Comparison of ENCODE assay signal across 8 mouse cellular contexts in genomic region chr4:144896321-144896720, GRCm38 (mm10). TPM values are rescaled to one million over a fixed set of nuclear protein-coding genes. Genes with fewer than 3 reads are reported as not detected.
DNase-seq lines count a peak whose midpoint lies in the region; ATAC-seq and TF ChIP-seq lines count a peak whose summit lies in the region.

No protein-coding gene starts in this region.

- H3K4me3 ChIP-seq in megakaryocyte, embryonic 14.5 days (replicated peaks) = peak overlapping the region; percentile 92
- no peak overlapping the region for H3K4me3 ChIP-seq in hindbrain, postnatal 0 days (ENCODE audit: low read length)
- 0 out of 2 replicates have a peak overlapping the region, but pooled peaks have one; percentile 20 for H3K4me3 ChIP-seq in liver, embryonic 11.5 days (ENCODE audit: low read depth, low read length)
- no peak overlapping the region for H3K4me3 ChIP-seq in forebrain, embryonic 12.5 days (replicated peaks)

- 54% methylated on average over 3 of the region's 3 CpGs for WGBS in hindbrain, postnatal 0 days
- 64% methylated on average over 3 of the region's 3 CpGs for WGBS in liver, embryonic 11.5 days
- 57% methylated on average over 3 of the region's 3 CpGs for WGBS in forebrain, embryonic 12.5 days

- peak; percentile 34 for DNase-seq in embryo, embryonic 10 days (ENCODE audit: low spot score)
- DNase-seq in hindbrain, postnatal 0 days (ENCODE audit: low spot score) = peak; percentile 38
- DNase-seq in liver, embryonic 11.5 days (ENCODE audit: low spot score) = no peak
- peak; percentile 42 for DNase-seq in ovary, postnatal 14 days (ENCODE audit: low spot score)
- no peak for DNase-seq in right cerebral cortex, postnatal 14 days

- no peak overlapping the region for H3K9ac ChIP-seq in hindbrain, postnatal 0 days (replicated peaks; ENCODE audit: low read length)
- no peak overlapping the region for H3K9ac ChIP-seq in liver, embryonic 11.5 days (ENCODE audit: low read depth, low read length)
- H3K9ac ChIP-seq in forebrain, embryonic 12.5 days = no peak overlapping the region

- H3K4me1 ChIP-seq in megakaryocyte, embryonic 14.5 days = peaks cover 61% of the 10 kb centered on the region
- 0 out of 2 replicates have a peak, but pooled peaks cover 9% of the 10 kb centered on the region for H3K4me1 ChIP-seq in hindbrain, postnatal 0 days (ENCODE audit: insufficient read depth, low read length)
- H3K4me1 ChIP-seq in liver, embryonic 11.5 days (replicated peaks; ENCODE audit: control insufficient read depth, insufficient read depth, low read length) = peaks cover 41% of the 10 kb centered on the region
- peaks cover 25% of the 10 kb centered on the region for H3K4me1 ChIP-seq in forebrain, embryonic 12.5 days

- ATAC-seq in megakaryocyte, adult 5-6 weeks (ENCODE audit: poor library complexity, severe bottlenecking) = no peak
- no peak for ATAC-seq in hindbrain, postnatal 0 days
- ATAC-seq in liver, embryonic 11.5 days (replicated peaks; ENCODE audit: low FRiP score) = no peak
- no peak for ATAC-seq in forebrain, embryonic 12.5 days (ENCODE audit: low FRiP score)

- H3K9me3 ChIP-seq in megakaryocyte, embryonic 14.5 days = no peaks in the 10 kb centered on the region
- no peaks in the 10 kb centered on the region for H3K9me3 ChIP-seq in hindbrain, postnatal 0 days (ENCODE audit: low read length)
- no peaks in the 10 kb centered on the region for H3K9me3 ChIP-seq in liver, embryonic 11.5 days (ENCODE audit: control insufficient read depth, low read length)
- no peaks in the 10 kb centered on the region for H3K9me3 ChIP-seq in forebrain, embryonic 12.5 days

- peak; percentile 48; the same call in 1 of the 2 replicates for TF ChIP-seq CTCF in hindbrain, postnatal 0 days (IDR thresholded peaks at IDR 0.05; ENCODE audit: low read depth)

- H3K4me2 ChIP-seq in hindbrain, postnatal 0 days (ENCODE audit: low read depth, low read length) = peak overlapping the region; percentile 44
- H3K4me2 ChIP-seq in liver, embryonic 11.5 days = peak overlapping the region; percentile 47
- no peak overlapping the region for H3K4me2 ChIP-seq in forebrain, embryonic 12.5 days

- peaks cover 71% of the 10 kb centered on the region for H3K36me3 ChIP-seq in megakaryocyte, embryonic 14.5 days (replicated peaks; ENCODE audit: low read length)
- no peaks in the 10 kb centered on the region for H3K36me3 ChIP-seq in hindbrain, postnatal 0 days (ENCODE audit: insufficient read depth, low read length)
- H3K36me3 ChIP-seq in liver, embryonic 11.5 days (ENCODE audit: control insufficient read depth, insufficient read depth, low read length) = no peaks in the 10 kb centered on the region
- no peaks in the 10 kb centered on the region for H3K36me3 ChIP-seq in forebrain, embryonic 12.5 days (replicated peaks)

- H3K27ac ChIP-seq in hindbrain, postnatal 0 days = peak overlapping the region; percentile 28; the same call in 1 of the 2 replicates
- no peak overlapping the region for H3K27ac ChIP-seq in liver, embryonic 11.5 days (ENCODE audit: low read depth, low read length)
- H3K27ac ChIP-seq in forebrain, embryonic 12.5 days = no peak overlapping the region

- H3K27me3 ChIP-seq in megakaryocyte, embryonic 14.5 days (replicated peaks) = no peaks in the 10 kb centered on the region
- no peaks in the 10 kb centered on the region for H3K27me3 ChIP-seq in hindbrain, postnatal 0 days (ENCODE audit: insufficient read depth, low read length)
- peaks cover 18% of the 10 kb centered on the region for H3K27me3 ChIP-seq in liver, embryonic 11.5 days (replicated peaks; ENCODE audit: control insufficient read depth, insufficient read depth, low read length)
- peaks cover 36% of the 10 kb centered on the region for H3K27me3 ChIP-seq in forebrain, embryonic 12.5 days

RNA-seq across cellular contexts. Expression of gene Dhrs3, which starts 3.7 kb away (rescaled TPM):
- 44.7 and 211 TPM in 2 replicates for polyA plus RNA-seq in megakaryocyte, embryonic 14.5 days (2012; ENCODE audit: insufficient read depth, low replicate concordance)
- 49.7 and 49.8 TPM in 2 replicates for total RNA-seq in megakaryocyte, adult 5-6 weeks (2015)
- total RNA-seq in megakaryocyte, adult 5-6 weeks (2017) = 60.0 and 61.4 TPM in 2 replicates
- 35.5 and 40.1 TPM in 2 replicates for total RNA-seq in hindbrain, postnatal 0 days (2014; rRNA removed)
- polyA plus RNA-seq in hindbrain, postnatal 0 days (2015; fragmentation: Nextera tagmentation; extraction: Ambion mirVana) = 51.8 and 59.8 TPM in 2 replicates
- polyA plus RNA-seq in liver, embryonic 11.5 days (2014; fragmentation: Nextera tagmentation; extraction: Ambion mirVana) = 42.9 and 45.3 TPM in 2 replicates
- polyA plus RNA-seq in forebrain, embryonic 12.5 days (2016; fragmentation: Nextera tagmentation; extraction: Ambion mirVana) = 6.7 and 7.7 TPM in 2 replicates

Comparison
In these comparisons a context has a peak if more than half of its experiments do, and no peak if none do; other contexts are left out.
1. H3K4me3 ChIP-seq: peak in megakaryocyte, embryonic 14.5 days (single experiment) and liver, embryonic 11.5 days (single experiment); none in hindbrain, postnatal 0 days (single experiment) and forebrain, embryonic 12.5 days (single experiment).
2. DNase-seq: peak in embryo, embryonic 10 days (single experiment), hindbrain, postnatal 0 days (single experiment) and ovary, postnatal 14 days (single experiment); none in liver, embryonic 11.5 days (single experiment) and right cerebral cortex, postnatal 14 days (single experiment).